Mouse (Mus musculus) kidney, adult 2 months (tissue): Measurements from ENCODE around the gene Esam.

Experiments used
- CTCF ChIP-seq: fragments of 200-500 bp; conservative IDR thresholded peaks from 2 replicates; pipeline ENCODE4 v1.5.1; 2011; ENCODE audit warnings: low read depth, mild to moderate bottlenecking, control low read depth, low read length, moderate library complexity, mixed read lengths; ENCODE audit not compliant: insufficient read depth, insufficient read length
- POLR2A ChIP-seq: fragments of 200-500 bp; IDR thresholded peaks from one replicate; pipeline ENCODE4 v1.6.1; 2011; ENCODE audit warnings: low read depth, low read length, control low read depth

GRCm38 (mm10) chr9:37518991-37519390, 8.9 kb upstream of the Esam start:
- no peak for TF ChIP-seq CTCF
- no peak for TF ChIP-seq POLR2A
